Mouse (Mus musculus) adrenal gland (tissue): ENCODE data around the gene Gtf2h1.

Source experiments
- intact Hi-C: fragments of 180-260 bp; cut with DNase I; formaldehyde crosslinking; loops from one replicate; pipeline ENCODE4 v1.15.1; 2025

Gtf2h1 gene

GRCm38 (mm10) chr7:46846486-46847244 is 50.8 kb downstream of the Gtf2h1 start:
- intact Hi-C loops, result loop anchor here (5.0 kb wide), 2 partner anchors 49 to 134 kb away; partner anchors contain the start of genes Gtf2h1, Hps5 and Saal1

DNA sequence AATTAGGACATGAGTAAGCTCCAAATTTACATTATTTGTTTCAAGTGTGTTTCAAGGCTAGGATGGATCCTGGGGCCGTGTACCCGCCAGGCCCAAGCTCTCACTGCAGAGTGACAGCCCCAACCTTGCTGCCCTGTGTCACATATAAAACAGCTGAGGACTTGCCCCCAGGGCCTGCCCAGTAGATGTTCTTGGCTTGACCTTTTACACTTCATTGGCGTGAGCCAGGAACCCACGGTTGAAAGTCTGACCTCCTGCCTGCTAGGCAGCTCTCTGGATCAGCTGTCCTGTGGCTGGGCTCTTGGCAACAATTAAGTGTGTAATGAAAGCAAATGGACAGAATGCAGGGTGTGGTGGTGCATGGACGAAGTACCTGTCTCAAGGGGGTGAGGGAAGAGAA is 53.4 kb downstream of the Gtf2h1 start:
- intact Hi-C loops, result loop anchor here (5.0 kb wide), 2 partner anchors 52 to 137 kb away; partner anchors contain the start of genes Gtf2h1, Hps5 and Saal1

- intact Hi-C loops, result no loop called here
These were observed 55.1 kb downstream of the Gtf2h1 start for GRCm38 (mm10) chr7:46851026-46851425.

- intact Hi-C loops, result no loop called here
These were observed 56.8 kb downstream of the Gtf2h1 start for GRCm38 (mm10) chr7:46852666-46853065.

DNA sequence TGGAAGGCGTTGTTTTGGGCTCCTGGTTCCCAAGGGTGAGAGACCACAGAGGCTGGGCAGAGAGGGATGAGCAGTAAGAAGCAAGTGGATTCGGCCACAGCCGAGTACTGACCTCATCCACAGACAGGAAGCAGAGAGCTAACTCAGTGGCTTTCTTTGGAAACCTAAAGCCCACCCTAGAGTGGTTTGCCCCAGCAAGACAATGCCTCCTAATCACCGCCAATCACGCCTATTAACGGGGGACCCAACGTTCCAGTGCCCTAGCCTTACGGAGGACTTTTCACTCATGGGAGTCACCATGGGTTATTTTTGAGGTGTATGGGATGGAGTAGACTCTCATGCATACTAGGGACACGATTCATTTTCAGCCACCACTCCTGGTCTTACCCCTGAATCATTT is 57.5 kb downstream of the Gtf2h1 start:
- intact Hi-C loops, result no loop called here

DNA sequence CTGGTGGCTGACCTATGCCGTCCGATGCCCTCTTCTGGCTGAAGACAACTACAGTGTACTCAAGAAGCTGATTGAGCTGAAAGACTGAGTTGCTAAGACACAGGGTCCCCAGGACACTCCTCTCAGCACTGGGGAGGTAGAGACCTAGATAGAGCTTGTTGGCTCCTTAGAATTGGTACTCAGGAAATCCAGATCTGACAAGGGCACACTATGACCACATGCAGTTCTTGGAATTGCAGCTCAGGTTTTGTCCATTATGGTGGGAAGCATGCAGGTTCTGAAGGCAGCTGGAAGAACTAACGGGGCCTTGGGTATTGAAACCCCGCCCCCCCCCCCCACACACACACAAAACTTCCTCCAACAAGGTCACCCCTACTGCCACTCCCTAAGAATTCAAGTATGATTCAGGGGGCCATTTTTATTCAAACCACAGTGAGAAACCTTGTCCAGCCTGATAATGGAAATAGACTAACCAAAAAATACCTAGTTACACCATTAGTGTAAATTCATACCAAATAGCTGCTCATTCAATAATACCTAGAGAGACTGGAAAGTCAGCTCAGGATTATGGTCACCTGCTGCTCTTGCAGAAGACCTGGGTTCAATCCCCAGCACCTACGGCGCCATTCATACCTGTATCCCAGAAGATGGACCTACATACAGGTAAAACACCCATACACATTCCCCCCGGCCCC is 60.1 kb downstream of the Gtf2h1 start:
- intact Hi-C loops, result no loop called here

- intact Hi-C loops, result no loop called here
These were observed 61.5 kb downstream of the Gtf2h1 start for GRCm38 (mm10) chr7:46857436-46857835.

GRCm38 (mm10) chr7:46859031-46859430 is 63.1 kb downstream of the Gtf2h1 start:
- intact Hi-C loops, result no loop called here

- intact Hi-C loops, result no loop called here
These were observed 65.1 kb downstream of the Gtf2h1 start, which contains the start of gene Ldhc for GRCm38 (mm10) chr7:46860996-46861395. Ldhc (plus strand) TSS chr7:46861203.

GRCm38 (mm10) chr7:46871988-46872387 is 76.1 kb downstream of the Gtf2h1 start:
- intact Hi-C loops, result no loop called here
